Mouse (Mus musculus): Measurements from ENCODE around the gene Atp8a1.

GRCm38 (mm10) chr5:67849411-67849810 is 2.2 kb upstream of the Atp8a1 start:
- TF ChIP-seq CTCF (IDR thresholded peaks at IDR 0.05; ENCODE audit: control insufficient read depth, insufficient read depth, insufficient read length), result no peak
- no peak for TF ChIP-seq MYOG (IDR thresholded peaks at IDR 0.05; ENCODE audit: control insufficient read depth, extremely low read depth, insufficient read length)

Measured in C2C12 (cell line).